In the genomic region with DNA sequence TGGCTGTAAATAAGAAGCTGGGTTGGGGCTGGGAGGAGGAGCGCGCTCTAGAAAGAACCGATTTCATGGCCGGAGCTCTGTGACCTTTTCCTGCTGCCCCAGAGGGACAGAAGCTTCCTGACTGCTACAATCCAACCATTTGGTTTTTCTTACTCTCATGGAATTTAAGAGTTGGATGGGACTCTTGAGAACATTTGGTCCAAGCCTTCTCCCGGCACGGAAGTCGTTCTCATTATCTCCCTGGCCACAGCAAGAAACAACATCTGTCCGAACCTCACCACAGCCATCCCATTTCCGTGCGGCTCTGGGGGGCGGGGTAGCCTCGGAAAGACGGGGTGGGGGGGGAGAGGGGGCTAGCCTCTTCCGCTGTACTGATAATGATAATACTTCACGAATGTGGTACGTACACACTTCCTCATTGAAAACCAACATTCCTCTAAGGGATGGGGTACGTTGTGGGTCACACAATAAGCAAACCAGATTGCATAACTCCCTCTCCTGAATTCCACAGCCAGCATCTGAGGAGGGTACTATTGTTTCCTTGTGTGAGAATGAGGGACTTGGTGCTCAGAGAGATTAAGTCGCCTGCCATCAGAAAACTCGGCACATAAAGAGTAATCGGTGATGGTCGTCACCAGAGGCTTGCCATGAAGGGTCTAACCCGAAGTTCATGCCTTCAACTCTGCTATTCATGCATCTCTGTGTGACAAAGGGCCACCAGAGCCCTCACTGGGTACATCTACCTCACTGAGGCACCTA, we compare ENCODE assay signal across 12 mouse cellular contexts. TPM values are rescaled to one million over a fixed set of nuclear protein-coding genes. Genes with fewer than 3 reads are reported as not detected.
A peak's percentile ranks its signal among the peaks of the same experiment; 100 is the strongest.
DNase-seq lines count a peak whose midpoint lies in the region; ATAC-seq lines count a peak whose summit lies in the region.
"Had no signal": no experiment of that assay in that cellular context is flagged by ENCODE, and none has a peak within 500 bp of the region (broad histone marks: within the 10 kb centered on the region; RNA-seq: fewer than 3 reads in every experiment).

No protein-coding gene starts in this region.

- ATAC-seq in heart, embryonic 11.5 days (replicated peaks; ENCODE audit: insufficient number of reproducible peaks, low FRiP score, low TSS enrichment): no peak
- ATAC-seq in kidney, embryonic 16.5 days (ENCODE audit: low FRiP score, low TSS enrichment): no peak
- ATAC-seq in erythroblast, adult 5-6 weeks (replicated peaks; ENCODE audit: low FRiP score, poor library complexity, severe bottlenecking): no peak

- H3K27me3 ChIP-seq in heart, embryonic 11.5 days (ENCODE audit: control insufficient read depth, insufficient read depth, low read length): no peaks in the 10 kb centered on the region
- no peaks in the 10 kb centered on the region for H3K27me3 ChIP-seq in kidney, embryonic 16.5 days (ENCODE audit: insufficient read depth, low read length)

- H3K9ac ChIP-seq in heart, embryonic 11.5 days (ENCODE audit: low read depth, low read length): no peak overlapping the region
- H3K9ac ChIP-seq in kidney, embryonic 16.5 days (replicated peaks; ENCODE audit: low read length): no peak overlapping the region

- no peaks in the 10 kb centered on the region for H3K9me3 ChIP-seq in heart, embryonic 11.5 days (replicated peaks; ENCODE audit: control insufficient read depth, low read length)
- no peaks in the 10 kb centered on the region; the same call in 1 of the 2 replicates for H3K9me3 ChIP-seq in kidney, embryonic 16.5 days (ENCODE audit: low read length)

- no peaks in the 10 kb centered on the region for H3K4me1 ChIP-seq in heart, embryonic 11.5 days (ENCODE audit: control insufficient read depth, insufficient read depth, low read length)
- no peaks in the 10 kb centered on the region for H3K4me1 ChIP-seq in kidney, embryonic 16.5 days (ENCODE audit: insufficient read depth, low read length)

- no peak overlapping the region for H3K4me3 ChIP-seq in heart, embryonic 11.5 days (ENCODE audit: low read depth, low read length)
- H3K4me3 ChIP-seq in kidney, embryonic 16.5 days (ENCODE audit: low read length): no peak overlapping the region

- no peaks in the 10 kb centered on the region for H3K36me3 ChIP-seq in heart, embryonic 11.5 days (ENCODE audit: control insufficient read depth, insufficient read depth, low read length)
- H3K36me3 ChIP-seq in kidney, embryonic 16.5 days (ENCODE audit: insufficient read depth, low read length): no peaks in the 10 kb centered on the region

- no peak overlapping the region for H3K27ac ChIP-seq in heart, embryonic 11.5 days (ENCODE audit: low read depth, low read length)
- 0 out of 2 replicates have a peak overlapping the region, but pooled peaks have one; percentile 46 for H3K27ac ChIP-seq in kidney, embryonic 16.5 days (ENCODE audit: low read length)

- peak; percentile 72 to 91 for DNase-seq in heart, adult 18-20 months
- peak; percentile 42 for DNase-seq in gastrocnemius, postnatal 10 days
- peak; percentile 54 for DNase-seq in lung, postnatal 25 days (ENCODE audit: low spot score)
- DNase-seq in cerebellum, adult 11 months: no peak
- DNase-seq in spleen, postnatal 36 days (ENCODE audit: low spot score in 2 of 2): no peak

- 72% methylated on average over 22 of the region's 22 CpGs for WGBS in heart, embryonic 11.5 days (ENCODE audit: insufficient replicate concordance)
- WGBS in kidney, embryonic 16.5 days: 67% methylated on average over 22 of the region's 22 CpGs

- no peak overlapping the region for H3K4me2 ChIP-seq in heart, embryonic 11.5 days
- H3K4me2 ChIP-seq in kidney, embryonic 16.5 days (replicated peaks; ENCODE audit: low read depth, low read length): peak overlapping the region; percentile 27; the same call in 1 of the 2 replicates

RNA-seq across cellular contexts. Expression of gene 1700012B07Rik, which starts 46.2 kb away (rescaled TPM):
- total RNA-seq in heart, adult 18-20 months (2021): not detected
- not detected in 2 replicates for polyA plus RNA-seq in heart, embryonic 11.5 days (2014; fragmentation: Nextera tagmentation; extraction: Ambion mirVana)
- total RNA-seq in gastrocnemius, postnatal 10 days (2021): not detected
- not detected in 2 replicates for polyA plus RNA-seq in kidney, embryonic 16.5 days (2015; fragmentation: Nextera tagmentation; extraction: Ambion mirVana)
- total RNA-seq in erythroblast, adult 5-6 weeks (2015; ENCODE audit: low replicate concordance): not detected in 2 replicates
- total RNA-seq in erythroblast, adult 5-6 weeks (2017; ENCODE audit: low replicate concordance): not detected in 2 replicates
- total RNA-seq: left cerebral cortex, adult 8-10 months; monocyte, adult 5-6 weeks had no signal
- polyA plus RNA-seq: frontal cortex, adult 2 months; spleen, adult 2 months had no signal

Comparison
In these comparisons a context has a peak if more than half of its experiments do, and no peak if none do; other contexts are left out.
1. DNase-seq: peak in heart, adult 18-20 months (2 of 2), gastrocnemius, postnatal 10 days (single experiment) and lung, postnatal 25 days (single experiment); none in cerebellum, adult 11 months (single experiment) and spleen, postnatal 36 days (0 of 2).